Mouse (Mus musculus) liver, embryonic 13.5 days (tissue): ENCODE results near the gene Agfg2. TPM values are rescaled to one million over a fixed set of nuclear protein-coding genes. Genes with fewer than 3 reads are reported as not detected.
A peak's percentile ranks its signal among the peaks of the same experiment; 100 is the strongest.

ENCODE experiments used
- ATAC-seq: fragments of 200-750 bp; cut with Nextera tagmentation; 2 replicates; pipeline ENCODE4 v1.8.0; 2017; ENCODE audit warnings: low read depth, mild to moderate bottlenecking, moderate number of reproducible peaks, moderate library complexity
- DNase-seq: peaks from one replicate; pipeline ENCODE4 v3.0.0; 2022
- H3K27ac ChIP-seq: fragments of 300-500 bp; sonication (generic); 2 replicates; pipeline ENCODE4 v1.5.1; 2015; ENCODE audit warnings: moderate library complexity, mild to moderate bottlenecking, inconsistent platforms
- H3K27me3 ChIP-seq: fragments of 300-500 bp; sonication (generic); 2 replicates; pipeline ENCODE4 v1.6.1; 2015; ENCODE audit warnings: mild to moderate bottlenecking, inconsistent platforms
- H3K36me3 ChIP-seq: fragments of 300-500 bp; sonication (generic); 2 replicates; pipeline ENCODE4 v1.6.1; 2015; ENCODE audit warnings: mild to moderate bottlenecking, inconsistent platforms
- H3K4me1 ChIP-seq: fragments of 300-500 bp; sonication (generic); replicated peaks from 2 replicates; pipeline ENCODE4 v1.6.1; 2015; ENCODE audit warnings: inconsistent platforms
- H3K4me2 ChIP-seq: fragments of 300-500 bp; sonication (generic); 2 replicates; pipeline ENCODE4 v1.6.1; 2015; ENCODE audit warnings: inconsistent platforms, mild to moderate bottlenecking, moderate library complexity
- H3K4me3 ChIP-seq: fragments of 300-500 bp; sonication (generic); replicated peaks from 2 replicates; pipeline ENCODE4 v1.5.1; 2015; ENCODE audit warnings: mild to moderate bottlenecking, inconsistent platforms
- H3K9ac ChIP-seq: fragments of 300-500 bp; sonication (generic); 2 replicates; pipeline ENCODE4 v1.6.1; 2015; ENCODE audit warnings: mild to moderate bottlenecking, inconsistent platforms
- H3K9me3 ChIP-seq: fragments of 300-500 bp; sonication (generic); replicated peaks from 2 replicates; pipeline ENCODE4 v1.6.1; 2016; ENCODE audit warnings: inconsistent platforms
- WGBS: fragments of 180-500 bp; shearing (Covaris S2); methylation state at CpG from one replicate; pipeline ENCODE4 v1.1.7; 2015; ENCODE audit not compliant: insufficient replicate concordance; 5-methylcytosine and 5-hydroxymethylcytosine counted together
- polyA plus RNA-seq: library from polyadenylated mRNA; unstranded; fragments of >200 nt; fragmentation: Nextera tagmentation; extraction: Ambion mirVana; gene quantifications from 2 replicates; pipeline ENCODE4 v1.2.1, GENCODE M21; 2015

The Agfg2 gene
- polyA plus RNA-seq, 1 experiment from 2014 or later: 32.1 TPM

GRCm38 (mm10) chr5:137644484-137644883 is 40.0 kb downstream of the Agfg2 start:
- Histone ChIP-seq H3K9ac (no peak overlapping the region), H3K4me3 (no peak overlapping the region), H3K4me1 (peaks cover 66% of the 10 kb centered on the region), H3K9me3 (no peaks in the 10 kb centered on the region), H3K27ac (no peak overlapping the region), H3K36me3 (peaks cover 34% of the 10 kb centered on the region), H3K27me3 (peaks cover 38% of the 10 kb centered on the region), H3K4me2 (no peak overlapping the region)
- DNase-seq (no peak), ATAC-seq (no peak)
- WGBS: 55% methylated on average over 19 of the region's 19 CpGs

DNA sequence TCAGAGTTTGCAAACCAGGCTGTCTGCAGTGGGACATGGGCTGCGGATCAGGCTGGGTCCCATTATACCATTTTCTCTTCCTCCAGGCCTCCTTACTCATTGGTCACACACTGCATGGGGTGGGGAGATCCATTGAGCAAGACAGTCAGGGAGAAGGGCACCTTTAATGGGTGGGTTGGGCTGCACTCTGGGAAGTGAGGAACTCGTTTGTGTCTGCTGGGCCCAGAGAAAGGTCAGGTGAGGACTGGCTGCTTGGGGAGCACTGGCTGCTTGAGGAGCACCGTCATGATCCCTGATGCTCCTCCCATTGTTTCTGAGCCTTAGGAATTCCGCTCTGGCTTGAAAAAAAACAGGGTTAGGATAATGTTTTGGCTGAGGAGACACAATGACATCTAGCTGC is 41.6 kb downstream of the Agfg2 start:
- Histone ChIP-seq H3K27me3 (peaks cover 38% of the 10 kb centered on the region), H3K4me2 (no peak overlapping the region), H3K36me3 (peaks cover 50% of the 10 kb centered on the region), H3K4me1 (peaks cover 59% of the 10 kb centered on the region), H3K27ac (no peak overlapping the region), H3K9me3 (no peaks in the 10 kb centered on the region), H3K4me3 (no peak overlapping the region), H3K9ac (no peak overlapping the region)
- ATAC-seq (no peak), DNase-seq (no peak)
- 66% methylated on average over 4 of the region's 4 CpGs for WGBS

GRCm38 (mm10) chr5:137641054-137641453 is 43.5 kb downstream of the Agfg2 start, which contains the start of gene Sap25:
Gene Sap25 (plus strand): TSS chr5:137641334.
- DNase-seq: peak; percentile 41
- H3K27me3 ChIP-seq: peaks cover 30% of the 10 kb centered on the region
- no peaks in the 10 kb centered on the region for H3K9me3 ChIP-seq
- no peak within 1 kb of the TSS for H3K27ac ChIP-seq
- 0 out of 2 replicates have a peak, but pooled peaks have one; percentile 6 for ATAC-seq
- H3K4me3 ChIP-seq: no peak within 1 kb of the TSS
- WGBS: 80% methylated on average over 19 of the region's 19 CpGs
- no peak within 1 kb of the TSS for H3K4me2 ChIP-seq
- H3K4me1 ChIP-seq: peaks cover 48% of the 10 kb centered on the region
- peaks cover 68% of the 10 kb centered on the region for H3K36me3 ChIP-seq
- no peak within 1 kb of the TSS for H3K9ac ChIP-seq

- peaks cover 32% of the 10 kb centered on the region for H3K4me1 ChIP-seq
- no peak overlapping the region for H3K4me2 ChIP-seq
- peaks cover 84% of the 10 kb centered on the region for H3K36me3 ChIP-seq
- DNase-seq (no peak), ATAC-seq (no peak)
- H3K4me3 ChIP-seq: no peak overlapping the region
- H3K9me3 ChIP-seq: no peaks in the 10 kb centered on the region
- no peak overlapping the region for H3K9ac ChIP-seq
- peaks cover 14% of the 10 kb centered on the region for H3K27me3 ChIP-seq
- H3K27ac ChIP-seq: no peak overlapping the region
- WGBS: 75% methylated on average over 7 of the region's 7 CpGs
Measured at GRCm38 (mm10) chr5:137639472-137639871, 45.1 kb downstream of the Agfg2 start.

DNA sequence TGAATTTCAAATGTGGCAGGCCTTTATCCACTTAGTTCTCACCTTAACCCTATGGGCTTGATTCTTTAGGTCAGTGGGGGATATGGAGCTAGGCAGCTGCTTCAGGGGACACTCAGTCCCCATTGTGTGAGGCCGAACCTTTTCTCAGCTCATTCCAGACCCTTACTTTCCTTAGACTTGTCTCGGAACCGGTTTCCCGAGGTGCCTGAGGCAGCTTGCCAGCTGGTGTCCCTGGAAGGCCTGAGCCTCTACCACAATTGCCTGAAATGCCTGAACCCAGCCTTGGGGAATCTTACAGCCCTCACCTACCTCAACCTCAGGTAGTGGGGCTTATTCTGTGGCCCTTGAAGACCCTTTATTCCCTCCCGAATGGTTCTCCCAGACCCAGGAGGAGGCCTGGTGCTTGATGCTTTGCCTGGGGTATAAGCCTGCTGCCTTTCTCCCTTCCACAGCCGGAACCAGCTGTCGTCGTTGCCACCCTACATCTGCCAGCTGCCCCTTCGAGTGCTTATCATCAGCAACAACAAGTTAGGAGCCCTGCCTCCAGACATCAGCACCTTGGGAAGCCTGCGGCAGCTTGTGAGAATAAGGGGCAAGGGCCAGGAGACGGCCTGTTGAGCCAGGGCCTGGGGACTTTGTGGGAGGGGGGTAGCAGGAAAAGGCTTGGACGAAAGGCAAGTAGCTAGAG is 51.0 kb downstream of the Agfg2 start:
- ATAC-seq (no peak), DNase-seq (no peak)
- no peak overlapping the region for H3K27ac ChIP-seq
- H3K27me3 ChIP-seq: no peaks in the 10 kb centered on the region
- H3K9me3 ChIP-seq: no peaks in the 10 kb centered on the region
- peaks cover 41% of the 10 kb centered on the region for H3K4me1 ChIP-seq
- H3K4me2 ChIP-seq: no peak overlapping the region
- no peak overlapping the region for H3K9ac ChIP-seq
- 79% methylated on average over 12 of the region's 12 CpGs for WGBS
- no peak overlapping the region for H3K4me3 ChIP-seq
- H3K36me3 ChIP-seq: peaks cover 59% of the 10 kb centered on the region

DNA sequence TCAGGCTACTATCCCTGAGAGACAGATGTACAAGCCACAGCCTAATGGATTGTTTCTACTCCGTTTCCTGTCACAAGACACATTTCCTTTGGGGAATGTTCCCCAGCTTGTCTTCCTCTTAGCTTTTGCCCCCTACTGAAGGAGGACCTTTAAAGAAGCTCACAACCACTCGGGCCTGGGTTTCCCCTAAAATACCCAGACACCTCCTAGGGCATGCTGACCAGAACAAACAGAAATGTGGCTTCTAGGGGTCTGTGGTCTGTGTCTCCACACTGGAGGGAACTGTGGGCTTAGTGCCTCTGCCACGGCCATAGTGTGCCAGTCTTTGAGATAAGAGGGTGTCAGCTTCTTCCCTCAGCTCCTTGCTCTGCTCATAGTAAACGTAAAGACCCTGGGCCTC is 52.9 kb downstream of the Agfg2 start:
- peak overlapping the region; percentile 97 for H3K27ac ChIP-seq

DNA sequence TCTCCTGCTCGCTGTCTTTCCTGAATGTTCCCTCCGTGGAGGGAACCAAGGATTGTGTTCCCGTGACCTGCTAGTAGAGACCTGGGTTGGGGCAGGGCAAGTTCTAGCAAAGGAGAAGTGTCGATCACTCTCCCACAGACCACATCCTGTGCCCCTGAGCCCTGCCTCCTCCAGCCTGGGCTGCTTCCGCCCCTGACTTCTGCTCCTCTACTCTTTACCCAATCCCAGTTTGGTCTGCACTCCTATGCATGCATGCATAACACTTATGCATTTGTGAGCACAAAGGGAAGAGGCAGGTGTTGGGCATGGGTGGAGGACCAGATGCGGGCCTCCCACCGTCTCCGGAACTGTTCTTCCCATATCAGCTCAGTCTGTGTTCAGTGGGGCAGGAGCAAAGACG is 53.4 kb downstream of the Agfg2 start:
- H3K4me3 ChIP-seq: peak overlapping the region; percentile 93
- DNase-seq (no peak), ATAC-seq (no peak)
- H3K9ac ChIP-seq: peak overlapping the region; percentile 91
- H3K9me3 ChIP-seq: no peaks in the 10 kb centered on the region
- H3K4me1 ChIP-seq: peaks cover 51% of the 10 kb centered on the region
- WGBS: 18% methylated on average over 9 of the region's 9 CpGs
- H3K36me3 ChIP-seq: peaks cover 36% of the 10 kb centered on the region
- peak overlapping the region; percentile 97 for H3K4me2 ChIP-seq
- peak overlapping the region; percentile 97 for H3K27ac ChIP-seq
- no peaks in the 10 kb centered on the region for H3K27me3 ChIP-seq

More for the DNA sequence above, 52.9 kb downstream of the Agfg2 start:
- peak overlapping the region; percentile 93 for H3K4me3 ChIP-seq
- no peaks in the 10 kb centered on the region for H3K9me3 ChIP-seq
- WGBS: 20% methylated on average over 4 of the region's 4 CpGs
- ATAC-seq: no peak
- H3K9ac ChIP-seq: peak overlapping the region; percentile 91
- peaks cover 40% of the 10 kb centered on the region for H3K36me3 ChIP-seq
- no peak for DNase-seq
- H3K27me3 ChIP-seq: no peaks in the 10 kb centered on the region
- H3K4me2 ChIP-seq: peak overlapping the region; percentile 97
- H3K4me1 ChIP-seq: peaks cover 51% of the 10 kb centered on the region

DNA sequence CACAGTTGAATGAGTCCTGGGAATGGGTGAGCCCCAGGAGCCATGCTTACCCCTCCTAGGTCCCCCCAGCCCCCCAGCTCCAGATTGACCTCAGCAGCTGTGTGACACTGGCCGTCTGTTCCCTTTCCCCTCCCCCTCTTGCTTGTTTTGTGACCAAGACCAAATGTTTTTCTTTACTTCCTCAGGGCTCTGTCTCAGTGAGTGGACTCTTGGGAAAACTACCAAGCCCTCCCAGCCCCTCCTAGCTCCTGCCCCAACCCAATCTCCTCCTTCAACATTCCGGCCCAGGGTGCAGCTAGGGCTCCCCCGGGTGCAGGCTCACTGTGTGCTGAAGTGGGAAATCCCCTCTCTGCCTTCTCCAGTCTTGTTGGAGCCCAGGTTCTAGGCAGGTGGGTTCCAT is 53.9 kb downstream of the Agfg2 start:
- Histone ChIP-seq H3K9ac (peak overlapping the region; percentile 91), H3K4me1 (peaks cover 51% of the 10 kb centered on the region), H3K27me3 (no peaks in the 10 kb centered on the region), H3K36me3 (peaks cover 30% of the 10 kb centered on the region), H3K27ac (peak overlapping the region; percentile 97), H3K9me3 (no peaks in the 10 kb centered on the region), H3K4me2 (peak overlapping the region; percentile 97), H3K4me3 (peak overlapping the region; percentile 93)
- WGBS: 17% methylated on average over 3 of the region's 3 CpGs
- DNase-seq: no peak
- no peak for ATAC-seq

GRCm38 (mm10) chr5:137629906-137630545 is 54.5 kb downstream of the Agfg2 start:
- H3K36me3 ChIP-seq: peaks cover 24% of the 10 kb centered on the region
- 2% methylated on average over 6 of the region's 6 CpGs for WGBS
- H3K9ac ChIP-seq: peak overlapping the region; percentile 91
- DNase-seq (peak; percentile 26), ATAC-seq (no peak)
- peaks cover 51% of the 10 kb centered on the region for H3K4me1 ChIP-seq
- no peaks in the 10 kb centered on the region for H3K27me3 ChIP-seq
- peak overlapping the region; percentile 93 for H3K4me3 ChIP-seq
- H3K9me3 ChIP-seq: no peaks in the 10 kb centered on the region
- H3K27ac ChIP-seq: peak overlapping the region; percentile 97
- H3K4me2 ChIP-seq: peak overlapping the region; percentile 97

GRCm38 (mm10) chr5:137629306-137629721 is 55.2 kb downstream of the Agfg2 start:
- DNase-seq (peak; percentile 66), ATAC-seq (peak; percentile 43)
- H3K36me3 ChIP-seq: peaks cover 17% of the 10 kb centered on the region
- H3K4me1 ChIP-seq: peaks cover 58% of the 10 kb centered on the region
- peak overlapping the region; percentile 97 for H3K27ac ChIP-seq
- no peaks in the 10 kb centered on the region for H3K27me3 ChIP-seq
- H3K4me3 ChIP-seq: peak overlapping the region; percentile 93
- peak overlapping the region; percentile 91 for H3K9ac ChIP-seq
- H3K9me3 ChIP-seq: no peaks in the 10 kb centered on the region
- H3K4me2 ChIP-seq: peak overlapping the region; percentile 97
- WGBS: under 1% methylated on average over 23 of the region's 23 CpGs

DNA sequence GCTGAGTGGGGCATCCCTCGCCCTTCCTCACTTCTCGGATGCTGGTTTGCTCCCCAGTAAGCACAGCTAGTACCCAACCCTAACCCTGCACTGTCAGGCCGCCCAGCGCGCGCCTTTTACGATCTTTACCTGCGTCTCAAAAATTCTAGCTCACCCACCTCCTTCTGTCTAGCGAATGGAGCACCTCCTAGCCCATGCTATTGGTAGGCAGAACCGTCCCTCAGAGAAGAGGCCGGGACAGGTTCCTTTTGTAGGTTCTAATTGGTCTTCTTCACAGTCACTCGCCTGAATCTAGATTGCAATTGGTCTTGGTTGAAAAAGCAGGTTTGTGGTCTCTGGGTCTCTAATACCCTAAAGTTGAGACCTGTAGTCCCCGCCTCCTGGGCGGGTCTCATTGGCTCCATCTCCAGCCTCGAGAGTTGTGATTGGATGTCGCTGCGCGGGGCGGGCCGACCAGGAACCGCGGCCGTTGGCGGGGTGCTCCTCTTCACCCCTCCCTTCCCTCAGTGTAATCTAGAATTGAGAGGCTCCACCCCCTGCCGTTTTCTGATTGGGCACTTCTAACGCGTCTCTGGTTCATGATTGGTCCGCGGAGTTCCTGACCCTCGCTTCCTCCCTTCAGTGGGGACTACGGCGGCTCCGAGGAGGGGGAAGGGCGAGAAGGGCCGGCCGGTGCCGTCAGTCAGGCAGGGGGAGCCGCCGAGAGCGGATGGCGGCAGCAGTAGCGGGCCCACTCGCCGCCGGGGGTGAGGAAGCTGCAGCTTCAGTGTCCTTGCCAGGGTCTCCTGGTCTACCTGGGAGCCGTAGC is 55.8 kb downstream of the Agfg2 start, which contains the start of the genes Fbxo24, Lrch4 and Gm20605:
Gene Fbxo24, minus strand, starts transcription at position 505 of the 808 bp plus-strand sequence.
Gene Lrch4, plus strand, starts transcription at position 624 of the 808 bp plus-strand sequence.
Gene Gm20605, plus strand, starts transcription at position 678 of the 808 bp plus-strand sequence.
- peak; percentile 99 for DNase-seq
- under 1% methylated on average over 46 of the region's 46 CpGs for WGBS

More for the DNA sequence above, 55.8 kb downstream of the Agfg2 start, which contains the start of the genes Fbxo24, Lrch4 and Gm20605:
- peak within 1 kb of the TSS; percentile 97 for H3K27ac ChIP-seq
- H3K9ac ChIP-seq: peak within 1 kb of the TSS; percentile 91
- peaks cover 11% of the 10 kb centered on the region for H3K36me3 ChIP-seq
- no peaks in the 10 kb centered on the region for H3K9me3 ChIP-seq
- peak within 1 kb of the TSS; percentile 93 for H3K4me3 ChIP-seq
- peaks cover 55% of the 10 kb centered on the region for H3K4me1 ChIP-seq
- no peaks in the 10 kb centered on the region for H3K27me3 ChIP-seq
- peak within 1 kb of the TSS; percentile 97 for H3K4me2 ChIP-seq
- peak; percentile 92 for ATAC-seq
